Mouse (Mus musculus): ENCODE measurements around the gene Lrit2. TPM values are rescaled to one million over a fixed set of nuclear protein-coding genes. Genes with fewer than 3 reads are reported as not detected.

The Lrit2 gene
- polyA plus RNA-seq, 1 experiment from 2014 or later = not detected

GRCm38 (mm10) chr14:37112931-37113330 lies 45.2 kb downstream of the Lrit2 start:
- Histone ChIP-seq H3K9me3 (replicated peaks) (no peaks in the 10 kb centered on the region), H3K27me3 (no peaks in the 10 kb centered on the region), H3K4me1 (replicated peaks) (no peaks in the 10 kb centered on the region), H3K4me2 (no peak overlapping the region), H3K9ac (no peak overlapping the region), H3K27ac (no peak overlapping the region), H3K4me3 (replicated peaks) (no peak overlapping the region), H3K36me3 (no peaks in the 10 kb centered on the region)
- DNase-seq (no peak), ATAC-seq (ENCODE audit: low read depth) (no peak)
- 80% methylated on average over 7 of the region's 7 CpGs for WGBS (ENCODE audit: insufficient replicate concordance)

GRCm38 (mm10) chr14:37113922-37114321 lies 46.2 kb downstream of the Lrit2 start, which contains the start of gene 2610528A11Rik:
Gene 2610528A11Rik, minus strand, starts transcription at chr14:37114022.
- H3K27ac ChIP-seq = no peak within 1 kb of the TSS
- H3K36me3 ChIP-seq = peaks cover 6% of the 10 kb centered on the region
- H3K9ac ChIP-seq = no peak within 1 kb of the TSS
- ATAC-seq (ENCODE audit: low read depth) = no peak
- DNase-seq = no peak
- no peaks in the 10 kb centered on the region for H3K9me3 ChIP-seq (replicated peaks)
- H3K4me1 ChIP-seq (replicated peaks) = no peaks in the 10 kb centered on the region
- H3K27me3 ChIP-seq = no peaks in the 10 kb centered on the region
- 30% methylated on average over 3 of the region's 3 CpGs for WGBS (ENCODE audit: insufficient replicate concordance)
- H3K4me2 ChIP-seq = no peak within 1 kb of the TSS
- no peak within 1 kb of the TSS for H3K4me3 ChIP-seq (replicated peaks)

GRCm38 (mm10) chr14:37119233-37119632 lies 51.5 kb downstream of the Lrit2 start:
- Histone ChIP-seq H3K4me3 (replicated peaks) (no peak overlapping the region), H3K4me1 (replicated peaks) (no peaks in the 10 kb centered on the region), H3K9ac (no peak overlapping the region), H3K36me3 (peaks cover 51% of the 10 kb centered on the region), H3K27ac (no peak overlapping the region), H3K27me3 (no peaks in the 10 kb centered on the region), H3K9me3 (replicated peaks) (no peaks in the 10 kb centered on the region), H3K4me2 (no peak overlapping the region)
- ATAC-seq (ENCODE audit: low read depth) (peak; percentile 18; the same call in 1 of the 2 replicates), DNase-seq (no peak)
- WGBS (ENCODE audit: insufficient replicate concordance) = 93% methylated on average over 4 of the region's 4 CpGs

Other genes starting within 250 kb of the Lrit2 start
- gene Ccser2, start 99.2 kb upstream of the Lrit2 start, polyA plus RNA-seq (2015; fragmentation: Nextera tagmentation; extraction: Ambion mirVana) = 5.7 and 6.4 TPM in 2 replicates
- not detected in 2 replicates for gene Rgr, start 19.0 kb upstream of the Lrit2 start, polyA plus RNA-seq (2015; fragmentation: Nextera tagmentation; extraction: Ambion mirVana)
- gene Lrit1, start 13.1 kb upstream of the Lrit2 start, polyA plus RNA-seq (2015; fragmentation: Nextera tagmentation; extraction: Ambion mirVana) = not detected in 2 replicates
- 0.03 TPM in 1 of 2 replicates, not detected in the other for gene Cdhr1, start 30.4 kb downstream of the Lrit2 start, polyA plus RNA-seq (2015; fragmentation: Nextera tagmentation; extraction: Ambion mirVana)
- 0.18 and 0.30 TPM in 2 replicates for gene 2610528A11Rik, start 46.1 kb downstream of the Lrit2 start, polyA plus RNA-seq (2015; fragmentation: Nextera tagmentation; extraction: Ambion mirVana)
- gene Ghitm, start 67.3 kb downstream of the Lrit2 start, polyA plus RNA-seq (2015; fragmentation: Nextera tagmentation; extraction: Ambion mirVana) = 265 and 293 TPM in 2 replicates

Data from liver, embryonic 13.5 days (tissue).